Mouse (Mus musculus) gastrocnemius, adult 8-10 months (tissue): ENCODE data around the gene Emc10. TPM values are rescaled to one million over a fixed set of nuclear protein-coding genes. Genes with fewer than 3 reads are reported as not detected.

Experiments
- microRNA-seq: library from miRNA; unstranded; fragments of <30 nt; microRNA quantifications from one replicate; pipeline ENCODE4 v1.2.0, GENCODE M21; 2022
- total RNA-seq, 4 experiments: library from RNA; stranded (reverse); gene quantifications; 2 replicates each; pipeline ENCODE4 v1.2.4; 2022

The Emc10 gene
- total RNA-seq, 4 experiments from 2014 or later: 48.6 to 53.7 (median 51.8) TPM

Small RNA genes lying within 50 kb of the gene (microRNA-seq; reads per million reads assigned to microRNA genes)
- gene Mir7052 (not detected), gene Mir7053 (not detected)

Other genes with a start within 250 kb of the Emc10 start
- not detected for gene 1700028J19Rik, start 249.8 kb downstream of the Emc10 start, total RNA-seq
- gene 2410002F23Rik, start 249.8 kb downstream of the Emc10 start, total RNA-seq: 1 to 10 TPM; 5.1 to 9.2 (median 6.6) TPM
- not detected for gene Acp4, start 239.2 kb downstream of the Emc10 start, total RNA-seq
- not detected for gene Gm15517, start 235.1 kb downstream of the Emc10 start, total RNA-seq
- gene Clec11a, start 189.6 kb downstream of the Emc10 start, total RNA-seq: 1 to 10 TPM in 2 of 4 experiments, under 1 TPM in 2; 0.53 to 1.3 (median 0.99) TPM
- under 1 TPM; 0.17 to 0.43 (median 0.34) TPM for gene Shank1, start 186.3 kb downstream of the Emc10 start, total RNA-seq
- gene Syt3, start 112.4 kb downstream of the Emc10 start, total RNA-seq: 1 to 10 TPM; 3.2 to 7.0 (median 5.2) TPM
- gene 1700008O03Rik, start 110.7 kb downstream of the Emc10 start, total RNA-seq: not detected
- under 1 TPM; 0.10 to 0.27 (median 0.11) TPM for gene Lrrc4b, start 67.5 kb downstream of the Emc10 start, total RNA-seq
- gene Aspdh, start 31.1 kb downstream of the Emc10 start, total RNA-seq: under 1 TPM in 1 of 4 experiments, not detected in 3; 0.29 TPM
- gene Josd2, start 28.5 kb downstream of the Emc10 start, total RNA-seq: 10 to 100 TPM; 48.9 to 66.1 (median 56.3) TPM
- gene Fam71e1, start 52 bp upstream of the Emc10 start, total RNA-seq: 1 to 10 TPM; 3.4 to 5.4 (median 4.4) TPM
- gene Mybpc2, start 28.1 kb upstream of the Emc10 start, total RNA-seq: 1,000 to 10,000 TPM; 5,017 to 5,674 (median 5,484) TPM
- gene Spib, start 35.5 kb upstream of the Emc10 start, total RNA-seq: not detected
- gene Pold1, start 52.3 kb upstream of the Emc10 start, total RNA-seq: 1 to 10 TPM; 4.6 to 5.9 (median 5.4) TPM
- gene Nr1h2, start 57.4 kb upstream of the Emc10 start, total RNA-seq: 10 to 100 TPM; 38.0 to 45.8 (median 40.1) TPM
- under 1 TPM in 3 of 4 experiments, not detected in 1; 0.22 to 0.46 (median 0.40) TPM for gene Napsa, start 75.9 kb upstream of the Emc10 start, total RNA-seq
- 1 to 10 TPM; 3.6 to 5.1 (median 4.5) TPM for gene Kcnc3, start 94.1 kb upstream of the Emc10 start, total RNA-seq
- gene Myh14, start 174.3 kb upstream of the Emc10 start, total RNA-seq: 10 to 100 TPM; 38.7 to 58.3 (median 42.5) TPM
- gene Izumo2, start 212.2 kb upstream of the Emc10 start, total RNA-seq: not detected